Mouse (Mus musculus) liver, adult 2 months (tissue): Measurements from ENCODE around the gene Lrrc7. TPM values are rescaled to one million over a fixed set of nuclear protein-coding genes. Genes with fewer than 3 reads are reported as not detected.

Experiments used
- DNase-seq: peaks from one replicate; pipeline ENCODE4 v3.0.0-alpha.2; 2011; ENCODE audit warnings: low read depth, low spot score; ENCODE audit errors: extremely low read depth
- H3K27ac ChIP-seq: fragments of 200-500 bp; replicated peaks from 2 replicates; pipeline ENCODE4 v1.5.1; 2012; ENCODE audit warnings: low read depth, mild to moderate bottlenecking, control low read depth, inconsistent platforms, low read length; ENCODE audit not compliant: insufficient read depth
- H3K27me3 ChIP-seq: fragments of 200-500 bp; 2 replicates; pipeline ENCODE4 v1.6.1; 2012; ENCODE audit warnings: mild to moderate bottlenecking, moderate library complexity, low read length, inconsistent platforms; ENCODE audit not compliant: control insufficient read depth, insufficient read depth
- H3K36me3 ChIP-seq: fragments of 200-500 bp; 2 replicates; pipeline ENCODE4 v1.6.1; 2012; ENCODE audit warnings: low read length, inconsistent platforms; ENCODE audit not compliant: control insufficient read depth, insufficient read depth
- H3K4me1 ChIP-seq: fragments of 200-500 bp; 2 replicates; pipeline ENCODE4 v1.6.1; 2011; ENCODE audit warnings: low read length; ENCODE audit not compliant: control insufficient read depth, insufficient read depth
- H3K4me3 ChIP-seq: fragments of 200-500 bp; 2 replicates; pipeline ENCODE4 v1.5.1; 2011; ENCODE audit warnings: low read depth, mild to moderate bottlenecking, control low read depth, low read length, moderate library complexity; ENCODE audit not compliant: insufficient read depth
- H3K79me2 ChIP-seq: fragments of 200-500 bp; 2 replicates; pipeline ENCODE4 v1.6.1; 2012; ENCODE audit warnings: inconsistent platforms, mild to moderate bottlenecking, low read length, moderate library complexity; ENCODE audit not compliant: control insufficient read depth, insufficient read depth
- H3K9ac ChIP-seq: fragments of 200-500 bp; 2 replicates; pipeline ENCODE4 v1.6.1; 2012; ENCODE audit warnings: low read depth, mild to moderate bottlenecking, control low read depth, inconsistent platforms, low read length
- CTCF ChIP-seq: fragments of 200-500 bp; IDR thresholded peaks from 2 replicates; pipeline ENCODE4 v1.5.1; 2011; ENCODE audit warnings: low read depth, low read length, control low read depth
- POLR2A ChIP-seq: fragments of 200-500 bp; IDR thresholded peaks from 2 replicates; pipeline ENCODE4 v1.6.1; 2011; ENCODE audit warnings: low read length, control low read depth; ENCODE audit not compliant: insufficient read depth; ENCODE audit errors: extremely low read depth
- WGBS: fragments of 180-500 bp; shearing (Covaris S2); methylation state at CpG from one replicate; pipeline ENCODE4 v1.1.7; 2018; 5-methylcytosine and 5-hydroxymethylcytosine counted together
- polyA plus RNA-seq: library from polyadenylated mRNA; depleted of rRNA; stranded (reverse); fragments of >200 nt; gene quantifications from 2 replicates; pipeline ENCODE4 v1.2.3, GENCODE M21; 2012
- total RNA-seq: library from RNA; depleted of rRNA; stranded (reverse); fragments of >200 nt; gene quantifications from 2 replicates; pipeline ENCODE4 v1.2.3, GENCODE M21; 2014

The Lrrc7 gene
- total and polyA plus RNA-seq, 2 experiments = not detected

- H3K36me3 ChIP-seq = no peaks in the 10 kb centered on the region
- TF ChIP-seq CTCF = no peak
- TF ChIP-seq POLR2A = no peak
- H3K27ac ChIP-seq = no peak overlapping the region
- H3K4me3 ChIP-seq = no peak overlapping the region
- H3K9ac ChIP-seq = no peak overlapping the region
- no peaks in the 10 kb centered on the region for H3K79me2 ChIP-seq
- 98% methylated on average over 2 of the region's 2 CpGs for WGBS
- H3K4me1 ChIP-seq = no peaks in the 10 kb centered on the region
- no peaks in the 10 kb centered on the region for H3K27me3 ChIP-seq
- DNase-seq = no peak
Observed at GRCm38 (mm10) chr3:158362091-158362490, 199.9 kb downstream of the Lrrc7 start.

GRCm38 (mm10) chr3:158356706-158357105 is 205.3 kb downstream of the Lrrc7 start:
- no peak for DNase-seq
- 75% methylated on average over 1 of the region's 1 CpGs for WGBS
- no peak for TF ChIP-seq POLR2A
- no peak for TF ChIP-seq CTCF

GRCm38 (mm10) chr3:158356194-158356593 is 205.8 kb downstream of the Lrrc7 start:
- Histone ChIP-seq H3K4me3 (no peak overlapping the region), H3K79me2 (no peaks in the 10 kb centered on the region), H3K9ac (no peak overlapping the region), H3K27ac (no peak overlapping the region), H3K4me1 (no peaks in the 10 kb centered on the region), H3K36me3 (no peaks in the 10 kb centered on the region), H3K27me3 (no peaks in the 10 kb centered on the region)
- 76% methylated on average over 4 of the region's 4 CpGs for WGBS
- TF ChIP-seq POLR2A (no peak), CTCF (no peak)
- no peak for DNase-seq

More at GRCm38 (mm10) chr3:158356706-158357105, 205.3 kb downstream of the Lrrc7 start:
- Histone ChIP-seq H3K4me1 (no peaks in the 10 kb centered on the region), H3K9ac (no peak overlapping the region), H3K36me3 (no peaks in the 10 kb centered on the region), H3K27me3 (no peaks in the 10 kb centered on the region), H3K4me3 (no peak overlapping the region), H3K27ac (no peak overlapping the region), H3K79me2 (no peaks in the 10 kb centered on the region)

GRCm38 (mm10) chr3:158340808-158341207 is 221.2 kb downstream of the Lrrc7 start:
- Histone ChIP-seq H3K4me1 (no peaks in the 10 kb centered on the region), H3K27me3 (no peaks in the 10 kb centered on the region)

GRCm38 (mm10) chr3:158330085-158330484 is 231.9 kb downstream of the Lrrc7 start:
- H3K4me3 ChIP-seq = no peak overlapping the region
- H3K9ac ChIP-seq = no peak overlapping the region

More at GRCm38 (mm10) chr3:158340808-158341207, 221.2 kb downstream of the Lrrc7 start:
- H3K36me3 ChIP-seq = no peaks in the 10 kb centered on the region
- no peak for DNase-seq
- no peaks in the 10 kb centered on the region for H3K79me2 ChIP-seq
- no peak overlapping the region for H3K4me3 ChIP-seq
- no peak overlapping the region for H3K9ac ChIP-seq
- no peak overlapping the region for H3K27ac ChIP-seq
- TF ChIP-seq POLR2A (no peak), CTCF (no peak)

GRCm38 (mm10) chr3:158310391-158310790 is 251.6 kb downstream of the Lrrc7 start:
- Histone ChIP-seq H3K27me3 (no peaks in the 10 kb centered on the region), H3K27ac (no peak overlapping the region), H3K36me3 (no peaks in the 10 kb centered on the region), H3K9ac (no peak overlapping the region), H3K79me2 (no peaks in the 10 kb centered on the region), H3K4me1 (no peaks in the 10 kb centered on the region), H3K4me3 (no peak overlapping the region)
- no peak for DNase-seq
- TF ChIP-seq POLR2A = no peak
- no peak for TF ChIP-seq CTCF
- WGBS = 61% methylated on average over 2 of the region's 2 CpGs

More at GRCm38 (mm10) chr3:158330085-158330484, 231.9 kb downstream of the Lrrc7 start:
- Histone ChIP-seq H3K4me1 (no peaks in the 10 kb centered on the region), H3K79me2 (no peaks in the 10 kb centered on the region), H3K27ac (no peak overlapping the region), H3K27me3 (no peaks in the 10 kb centered on the region), H3K36me3 (no peaks in the 10 kb centered on the region)
- no peak for DNase-seq
- TF ChIP-seq POLR2A (no peak), CTCF (no peak)
